ENCODE assay signal across 8 mouse cellular contexts in genomic region chr8:13287304-13287691, GRCm38 (mm10). TPM values are rescaled to one million over a fixed set of nuclear protein-coding genes. Genes with fewer than 3 reads are reported as not detected.
DNase-seq lines count a peak whose midpoint lies in the region; ATAC-seq lines count a peak whose summit lies in the region.

No protein-coding gene starts in this region.

- no peaks in the 10 kb centered on the region for H3K27me3 ChIP-seq in hindbrain, embryonic 11.5 days (ENCODE audit: control insufficient read depth, insufficient read depth, low read length)

- peak overlapping the region; percentile 86 for H3K27ac ChIP-seq in hindbrain, embryonic 11.5 days (ENCODE audit: low read depth, low read length)

- WGBS in hindbrain, embryonic 11.5 days: 1% methylated on average over 34 of the region's 34 CpGs

- DNase-seq in R1 (ENCODE audit: low read depth, low spot score): peak; percentile 76
- peak; percentile 89 to 90 for DNase-seq in cerebellum, postnatal 10 days
- DNase-seq in frontal cortex, adult 2 months (ENCODE audit: extremely low spot score in 1 of 2, low spot score in 1 of 2): peak; percentile 68 to 80
- DNase-seq in hindbrain, embryonic 11.5 days (ENCODE audit: low spot score): peak; percentile 80
- peak; percentile 88 for DNase-seq in layer of hippocampus, adult 9-11 months
- DNase-seq in lung, postnatal 25 days (ENCODE audit: low spot score): peak; percentile 95
- DNase-seq in retina, embryonic 14.5 days (ENCODE audit: low spot score): peak; percentile 81
- DNase-seq in thymus, postnatal 25 days: peak; percentile 78

- peak; percentile 72 for ATAC-seq in hindbrain, embryonic 11.5 days (ENCODE audit: low FRiP score)

- peaks cover 5% of the 10 kb centered on the region; the same call in 1 of the 2 replicates for H3K4me1 ChIP-seq in hindbrain, embryonic 11.5 days (replicated peaks; ENCODE audit: control insufficient read depth, insufficient read depth, low read length)

- H3K4me3 ChIP-seq in hindbrain, embryonic 11.5 days (ENCODE audit: low read depth, low read length): peak overlapping the region; percentile 81

- H3K4me2 ChIP-seq in hindbrain, embryonic 11.5 days (replicated peaks; ENCODE audit: low read depth, low read length): peak overlapping the region; percentile 90

- no peaks in the 10 kb centered on the region for H3K9me3 ChIP-seq in hindbrain, embryonic 11.5 days (ENCODE audit: control insufficient read depth, low read length)

- H3K9ac ChIP-seq in hindbrain, embryonic 11.5 days (ENCODE audit: low read depth, low read length): peak overlapping the region; percentile 82

- no peaks in the 10 kb centered on the region for H3K36me3 ChIP-seq in hindbrain, embryonic 11.5 days (ENCODE audit: control insufficient read depth, insufficient read depth, low read length)

RNA-seq across cellular contexts. Expression of gene Dcun1d2, which starts 0.6 kb away (rescaled TPM):
- 51.0 and 54.7 TPM in 2 replicates for polyA plus RNA-seq in frontal cortex, adult 2 months (2012; rRNA removed)
- 30.2 and 32.5 TPM in 2 replicates for polyA plus RNA-seq in hindbrain, embryonic 11.5 days (2014; fragmentation: Nextera tagmentation; extraction: Ambion mirVana)

RNA-seq across cellular contexts. Expression of gene Tmco3, which starts 0.7 kb away (rescaled TPM):
- polyA plus RNA-seq in frontal cortex, adult 2 months (2012; rRNA removed): 45.4 and 47.6 TPM in 2 replicates
- polyA plus RNA-seq in hindbrain, embryonic 11.5 days (2014; fragmentation: Nextera tagmentation; extraction: Ambion mirVana): 36.0 and 37.1 TPM in 2 replicates

RNA-seq across cellular contexts. Expression of gene Adprhl1, which starts 33.3 kb away (rescaled TPM):
- polyA plus RNA-seq in frontal cortex, adult 2 months (2012; rRNA removed): 0.30 and 0.40 TPM in 2 replicates
- 0.26 and 0.32 TPM in 2 replicates for polyA plus RNA-seq in hindbrain, embryonic 11.5 days (2014; fragmentation: Nextera tagmentation; extraction: Ambion mirVana)

RNA-seq across cellular contexts. Expression of gene Tfdp1, which starts 51.3 kb away (rescaled TPM):
- polyA plus RNA-seq in frontal cortex, adult 2 months (2012; rRNA removed): 83.9 and 84.9 TPM in 2 replicates
- polyA plus RNA-seq in hindbrain, embryonic 11.5 days (2014; fragmentation: Nextera tagmentation; extraction: Ambion mirVana): 175 and 188 TPM in 2 replicates

Comparison
In these comparisons a context has a peak if more than half of its experiments do, and no peak if none do; other contexts are left out.
1. Peak in every context shown above with its lines: DNase-seq, ATAC-seq, H3K4me3 ChIP-seq and H3K27ac ChIP-seq.